Mouse (Mus musculus) neural tube, embryonic 14.5 days (tissue): ENCODE data around the gene Ddah2. TPM values are rescaled to one million over a fixed set of nuclear protein-coding genes. Genes with fewer than 3 reads are reported as not detected.

ENCODE experiments used
- ATAC-seq: fragments of 200-750 bp; cut with Nextera tagmentation; 2 replicates; pipeline ENCODE4 v1.8.0; 2017; ENCODE audit warnings: low read depth, mild to moderate bottlenecking, moderate TSS enrichment, moderate library complexity
- H3K27ac ChIP-seq: fragments of 300-500 bp; sonication (generic); 2 replicates; pipeline ENCODE4 v1.5.1; 2014; ENCODE audit warnings: low read depth, mild to moderate bottlenecking, control low read depth, low read length, moderate library complexity, mixed read lengths
- H3K27me3 ChIP-seq: fragments of 300-500 bp; sonication (generic); 2 replicates; pipeline ENCODE4 v1.6.1; 2014; ENCODE audit warnings: low read length; ENCODE audit not compliant: control insufficient read depth, insufficient read depth
- H3K36me3 ChIP-seq: fragments of 300-500 bp; sonication (generic); 2 replicates; pipeline ENCODE4 v1.6.1; 2014; ENCODE audit warnings: low read length, mixed read lengths; ENCODE audit not compliant: control insufficient read depth, insufficient read depth
- H3K4me1 ChIP-seq: fragments of 300-500 bp; sonication (generic); 2 replicates; pipeline ENCODE4 v1.6.1; 2014; ENCODE audit warnings: low read length; ENCODE audit not compliant: control insufficient read depth, insufficient read depth
- H3K4me2 ChIP-seq: fragments of 300-500 bp; sonication (generic); 2 replicates; pipeline ENCODE4 v1.6.1; 2014; ENCODE audit warnings: mild to moderate bottlenecking, low read depth, low read length, control low read depth
- H3K4me3 ChIP-seq: fragments of 300-500 bp; sonication (generic); 2 replicates; pipeline ENCODE4 v1.5.1; 2014; ENCODE audit warnings: low read depth, low read length, control low read depth, mixed read lengths
- H3K9ac ChIP-seq: fragments of 300-500 bp; sonication (generic); replicated peaks from 2 replicates; pipeline ENCODE4 v1.6.1; 2014; ENCODE audit warnings: low read depth, mild to moderate bottlenecking, control low read depth, low read length, mixed read lengths
- H3K9me3 ChIP-seq: fragments of 300-500 bp; sonication (generic); 2 replicates; pipeline ENCODE4 v1.6.1; 2016; ENCODE audit warnings: low read length; ENCODE audit not compliant: control insufficient read depth
- WGBS: fragments of 180-500 bp; shearing (Covaris S2); extraction: QIAGEN DNeasy Blood & Tissue Kit; methylation state at CpG from one replicate; pipeline ENCODE4 v1.1.7; 2014; 5-methylcytosine and 5-hydroxymethylcytosine counted together
- polyA plus RNA-seq: library from polyadenylated mRNA; unstranded; fragments of >200 nt; fragmentation: Nextera tagmentation; extraction: Ambion mirVana; gene quantifications from 2 replicates; pipeline ENCODE4 v1.2.1, GENCODE M21; 2014

Ddah2 gene
- polyA plus RNA-seq, 1 experiment from 2014 or later, result 269 TPM

DNA sequence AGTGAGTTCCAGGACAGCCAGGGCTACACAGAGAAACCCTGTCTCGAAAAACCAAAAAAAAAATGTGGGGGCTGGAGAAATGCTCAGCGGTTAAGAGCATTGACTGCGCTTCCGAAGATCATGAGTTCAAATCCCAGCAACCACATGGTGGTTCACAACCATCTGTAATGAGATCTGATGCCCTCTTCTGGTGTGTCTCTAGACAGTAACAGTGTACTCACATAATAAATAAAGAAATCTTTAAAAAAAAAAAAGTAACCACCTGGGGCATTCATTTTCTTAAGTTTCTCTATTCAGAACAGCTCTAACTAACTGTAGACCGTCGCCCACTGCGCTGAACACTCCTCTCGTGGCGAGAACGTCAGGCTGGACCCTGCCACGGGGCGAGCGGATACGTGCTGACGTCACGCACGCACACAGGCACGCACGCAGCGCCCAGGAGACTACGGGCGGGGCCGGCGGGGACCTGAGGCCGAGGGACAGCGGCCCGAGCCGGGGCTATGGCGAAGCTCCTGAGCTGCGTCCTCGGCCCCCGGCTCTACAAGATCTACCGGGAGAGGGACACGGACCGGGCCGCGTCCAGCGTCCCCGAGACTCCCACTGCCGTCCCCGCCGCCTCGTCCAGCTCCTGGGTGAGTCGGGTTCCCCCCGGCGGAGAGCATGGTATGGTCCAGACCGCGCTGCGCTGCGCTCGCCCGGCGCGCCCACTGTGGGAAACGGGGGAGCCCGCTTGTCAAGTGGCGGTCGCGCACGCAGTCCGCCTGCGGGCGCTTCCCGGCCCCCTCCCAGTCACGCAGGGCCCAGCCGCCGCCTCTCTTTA, 30.2 kb downstream of the Ddah2 start, which contains the start of gene Abhd16a:
Gene Abhd16a, plus strand, starts transcription at position 439 of the 820 bp plus-strand sequence.
- Histone ChIP-seq H3K27ac (peak within 1 kb of the TSS; percentile 97), H3K9me3 (no peaks in the 10 kb centered on the region), H3K27me3 (no peaks in the 10 kb centered on the region), H3K4me3 (peak within 1 kb of the TSS; percentile 52), H3K4me1 (peaks cover 11% of the 10 kb centered on the region), H3K9ac (peak within 1 kb of the TSS; percentile 81), H3K4me2 (peak within 1 kb of the TSS; percentile 54), H3K36me3 (peaks cover under 1% of the 10 kb centered on the region; the same call in 1 of the 2 replicates)
- peak; percentile 98 for ATAC-seq
- 4% methylated on average over 63 of the region's 67 CpGs for WGBS

DNA sequence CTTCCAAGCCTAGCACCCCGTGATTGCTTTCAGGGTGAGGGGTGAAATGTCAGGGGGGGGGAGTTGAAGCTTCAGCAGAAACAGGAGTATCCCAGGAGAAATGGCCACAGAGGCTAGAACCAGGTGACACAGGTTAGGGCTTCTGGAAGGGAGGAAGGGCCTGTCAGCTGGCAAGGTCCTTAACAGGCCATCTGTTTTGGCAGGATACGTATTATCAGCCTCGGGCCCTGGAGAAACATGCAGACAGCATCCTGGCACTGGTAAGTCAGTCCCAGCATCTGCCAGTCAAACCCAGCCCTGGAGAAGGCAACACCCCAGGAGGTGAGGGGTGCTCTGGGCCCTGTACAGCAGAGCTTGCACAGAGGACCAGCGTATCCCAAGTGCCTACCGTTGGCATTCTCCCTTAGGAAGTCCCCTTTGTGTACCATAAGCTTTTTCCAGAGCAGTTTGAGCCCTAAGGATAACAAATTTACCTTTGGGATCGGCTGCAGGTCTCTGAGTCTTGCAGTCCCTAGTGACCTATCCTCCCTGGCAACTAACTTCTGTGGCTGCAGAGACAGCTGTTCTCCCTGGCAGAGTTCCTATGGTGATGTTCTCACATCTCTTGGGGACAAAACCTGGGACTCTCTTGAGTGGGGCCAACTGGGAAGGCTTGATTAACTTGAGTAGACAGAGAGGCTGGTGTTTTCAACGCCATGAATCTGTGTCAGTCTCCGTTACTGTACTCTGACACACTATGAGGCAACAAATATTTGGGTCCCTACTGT, 31.5 kb downstream of the Ddah2 start:
- peak overlapping the region; percentile 54 for H3K4me2 ChIP-seq
- no peaks in the 10 kb centered on the region for H3K27me3 ChIP-seq
- H3K9me3 ChIP-seq, result no peaks in the 10 kb centered on the region
- no peak for ATAC-seq
- WGBS, result 54% methylated on average over 8 of the region's 8 CpGs
- H3K36me3 ChIP-seq, result peaks cover 14% of the 10 kb centered on the region
- peak overlapping the region; percentile 52 for H3K4me3 ChIP-seq
- H3K9ac ChIP-seq, result peak overlapping the region; percentile 81
- peaks cover 11% of the 10 kb centered on the region for H3K4me1 ChIP-seq
- H3K27ac ChIP-seq, result peak overlapping the region; percentile 97

- H3K27ac ChIP-seq, result no peak overlapping the region
- H3K9me3 ChIP-seq, result no peaks in the 10 kb centered on the region
- H3K27me3 ChIP-seq, result no peaks in the 10 kb centered on the region
- H3K36me3 ChIP-seq, result peaks cover 24% of the 10 kb centered on the region
- H3K4me3 ChIP-seq, result no peak overlapping the region
- no peak for ATAC-seq
- peaks cover 11% of the 10 kb centered on the region for H3K4me1 ChIP-seq
- H3K4me2 ChIP-seq, result no peak overlapping the region
- 91% methylated on average over 14 of the region's 14 CpGs for WGBS
- no peak overlapping the region for H3K9ac ChIP-seq
Measured at GRCm38 (mm10) chr17:35092403-35093198, 33.8 kb downstream of the Ddah2 start.

DNA sequence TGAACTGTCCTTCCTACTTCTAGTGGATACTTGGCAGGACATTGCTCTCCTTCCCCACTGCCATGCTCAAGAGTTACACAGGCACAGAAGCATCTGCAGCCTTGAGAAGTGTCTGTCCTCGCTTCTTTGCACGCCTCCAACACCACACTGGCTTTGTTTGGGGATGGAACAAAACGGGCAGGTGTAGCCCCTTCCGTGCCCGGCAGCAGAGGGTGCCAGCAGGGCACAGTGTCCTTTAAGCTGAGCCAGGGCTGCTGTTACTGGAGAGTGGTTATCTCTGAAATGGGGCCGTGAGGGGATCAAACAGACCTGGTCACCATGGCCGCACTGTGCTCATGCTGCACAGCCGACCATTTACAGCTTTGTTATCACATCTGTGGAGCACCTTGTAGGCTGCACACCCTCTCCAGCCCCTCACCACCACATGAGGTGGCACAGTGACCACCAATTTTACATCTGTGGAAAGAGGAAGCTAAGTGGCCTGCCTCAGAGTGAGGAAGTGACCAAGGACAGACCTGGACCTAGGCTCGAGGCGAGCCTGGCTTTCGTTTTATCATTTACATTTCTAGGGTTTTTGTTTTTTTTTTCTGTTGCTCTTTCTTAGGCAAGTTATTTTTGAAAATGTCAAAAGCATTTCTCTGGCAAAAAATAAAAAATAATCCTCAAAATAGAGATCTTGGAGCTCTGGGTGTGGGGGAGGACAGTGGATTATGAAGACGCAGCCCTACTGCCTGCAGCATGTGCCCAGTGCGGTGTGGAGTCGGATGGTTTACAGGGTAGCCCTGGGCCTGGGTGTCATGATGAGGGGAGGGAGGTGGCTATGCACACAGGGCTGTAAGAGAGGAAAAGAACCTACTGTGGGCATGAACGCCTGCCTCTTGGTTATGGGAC, 35.9 kb downstream of the Ddah2 start:
- no peak for ATAC-seq
- H3K9ac ChIP-seq, result no peak overlapping the region
- no peaks in the 10 kb centered on the region for H3K9me3 ChIP-seq
- H3K27me3 ChIP-seq, result no peaks in the 10 kb centered on the region
- H3K36me3 ChIP-seq, result peaks cover 44% of the 10 kb centered on the region
- no peak overlapping the region for H3K27ac ChIP-seq
- H3K4me2 ChIP-seq, result no peak overlapping the region
- no peak overlapping the region for H3K4me3 ChIP-seq
- WGBS, result 90% methylated on average over 15 of the region's 15 CpGs
- peaks cover 11% of the 10 kb centered on the region for H3K4me1 ChIP-seq

DNA sequence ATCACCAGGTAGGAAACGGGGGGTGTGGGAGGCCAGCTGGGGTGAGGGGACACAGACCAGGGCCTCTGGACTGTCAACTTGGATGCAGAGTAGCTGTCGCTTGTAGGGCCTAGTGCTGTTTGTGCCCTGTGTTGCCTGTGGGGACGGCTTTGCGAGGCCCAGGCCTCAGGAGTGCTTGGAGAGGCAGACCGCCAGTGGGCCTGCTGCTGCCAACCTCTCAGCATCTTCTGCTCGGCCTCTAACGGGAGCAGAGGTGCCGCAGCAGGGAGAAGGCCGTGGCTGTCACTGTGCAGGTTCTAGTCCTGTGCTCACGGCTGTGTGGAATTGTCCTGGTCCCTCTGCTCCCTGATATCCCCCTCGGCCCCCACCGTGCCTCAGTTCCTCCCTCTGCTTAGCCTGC, 37.8 kb downstream of the Ddah2 start:
- WGBS, result 84% methylated on average over 12 of the region's 12 CpGs
- H3K4me2 ChIP-seq, result no peak overlapping the region
- no peaks in the 10 kb centered on the region for H3K4me1 ChIP-seq
- H3K9ac ChIP-seq, result no peak overlapping the region
- H3K27me3 ChIP-seq, result no peaks in the 10 kb centered on the region
- no peak overlapping the region for H3K27ac ChIP-seq
- H3K4me3 ChIP-seq, result no peak overlapping the region
- no peak for ATAC-seq
- H3K36me3 ChIP-seq, result peaks cover 61% of the 10 kb centered on the region
- no peaks in the 10 kb centered on the region for H3K9me3 ChIP-seq

DNA sequence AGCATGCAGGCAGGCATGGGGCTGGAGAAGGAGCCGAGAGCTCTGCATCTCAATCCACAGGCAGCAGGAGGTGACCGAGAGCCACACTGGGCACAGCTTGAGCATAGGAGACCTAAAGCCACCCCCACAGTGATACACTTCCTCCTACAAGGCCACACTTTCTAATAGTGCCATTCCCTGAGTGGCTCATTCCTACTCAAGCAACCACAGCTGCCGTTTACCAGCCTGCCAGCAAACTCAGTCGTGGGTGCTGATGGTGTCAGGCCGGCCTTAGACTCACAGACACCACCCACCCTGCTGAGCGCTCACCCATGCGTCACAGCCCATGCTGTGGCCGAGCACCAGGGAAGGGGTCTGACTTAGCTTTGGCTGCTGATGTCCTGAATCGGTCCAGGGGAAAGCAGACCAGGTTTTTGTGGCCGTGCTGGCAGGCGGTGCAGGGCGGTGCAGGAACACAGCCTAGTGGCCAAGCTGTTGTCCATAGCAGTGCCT, 38.4 kb downstream of the Ddah2 start:
- 90% methylated on average over 12 of the region's 12 CpGs for WGBS
- Histone ChIP-seq H3K9ac (no peak overlapping the region), H3K4me2 (no peak overlapping the region), H3K9me3 (no peaks in the 10 kb centered on the region), H3K27me3 (no peaks in the 10 kb centered on the region), H3K4me1 (no peaks in the 10 kb centered on the region), H3K36me3 (peaks cover 65% of the 10 kb centered on the region), H3K4me3 (no peak overlapping the region), H3K27ac (no peak overlapping the region)
- ATAC-seq, result no peak

DNA sequence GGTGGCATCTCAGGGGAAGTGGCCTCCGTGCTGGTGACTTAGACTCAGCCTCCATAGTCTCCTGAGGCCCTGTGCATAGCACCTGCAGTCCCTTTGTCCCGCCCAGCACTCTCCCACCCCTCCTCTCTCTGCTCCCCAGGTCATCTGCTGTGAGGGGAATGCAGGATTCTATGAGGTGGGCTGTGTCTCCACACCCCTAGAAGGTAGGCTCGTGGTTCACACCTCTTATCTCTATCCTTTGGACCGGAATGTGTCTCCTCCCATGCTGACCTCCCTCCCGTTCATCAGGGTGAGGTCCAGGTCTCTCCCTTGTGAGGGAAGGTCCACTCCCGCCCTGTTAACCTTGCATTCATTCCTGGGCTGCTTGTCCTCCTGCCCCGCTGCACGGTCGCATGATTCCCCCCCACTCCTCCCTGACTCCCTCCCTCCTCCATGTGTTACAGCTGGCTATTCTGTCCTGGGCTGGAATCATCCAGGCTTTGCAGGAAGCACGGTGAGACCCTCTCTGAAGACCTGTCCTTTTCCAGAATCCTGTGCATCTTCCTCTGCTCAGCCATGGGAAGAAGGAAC, 41.4 kb downstream of the Ddah2 start:
- Histone ChIP-seq H3K36me3 (peaks cover 71% of the 10 kb centered on the region), H3K4me3 (no peak overlapping the region)
- no peak for ATAC-seq

GRCm38 (mm10) chr17:35101161-35101560, 42.3 kb downstream of the Ddah2 start:
- no peak overlapping the region for H3K4me3 ChIP-seq
- no peak overlapping the region for H3K27ac ChIP-seq
- 92% methylated on average over 11 of the region's 11 CpGs for WGBS
- H3K9ac ChIP-seq, result no peak overlapping the region
- no peaks in the 10 kb centered on the region for H3K27me3 ChIP-seq
- H3K36me3 ChIP-seq, result peaks cover 66% of the 10 kb centered on the region
- H3K9me3 ChIP-seq, result no peaks in the 10 kb centered on the region
- ATAC-seq, result no peak
- H3K4me1 ChIP-seq, result no peaks in the 10 kb centered on the region
- H3K4me2 ChIP-seq, result no peak overlapping the region

More for the DNA sequence above, 41.4 kb downstream of the Ddah2 start:
- 83% methylated on average over 10 of the region's 10 CpGs for WGBS
- H3K27me3 ChIP-seq, result no peaks in the 10 kb centered on the region
- H3K27ac ChIP-seq, result no peak overlapping the region
- H3K4me2 ChIP-seq, result no peak overlapping the region
- H3K9me3 ChIP-seq, result no peaks in the 10 kb centered on the region
- no peaks in the 10 kb centered on the region for H3K4me1 ChIP-seq
- no peak overlapping the region for H3K9ac ChIP-seq
